Mouse (Mus musculus): ENCODE measurements at regions not wholly inside any gene's neighbourhood (a gene's known extent, or its start where the extent isn't known, plus 50 kb on each side); places are given as distances from the start of the nearest gene placed in this dataset.

DNA sequence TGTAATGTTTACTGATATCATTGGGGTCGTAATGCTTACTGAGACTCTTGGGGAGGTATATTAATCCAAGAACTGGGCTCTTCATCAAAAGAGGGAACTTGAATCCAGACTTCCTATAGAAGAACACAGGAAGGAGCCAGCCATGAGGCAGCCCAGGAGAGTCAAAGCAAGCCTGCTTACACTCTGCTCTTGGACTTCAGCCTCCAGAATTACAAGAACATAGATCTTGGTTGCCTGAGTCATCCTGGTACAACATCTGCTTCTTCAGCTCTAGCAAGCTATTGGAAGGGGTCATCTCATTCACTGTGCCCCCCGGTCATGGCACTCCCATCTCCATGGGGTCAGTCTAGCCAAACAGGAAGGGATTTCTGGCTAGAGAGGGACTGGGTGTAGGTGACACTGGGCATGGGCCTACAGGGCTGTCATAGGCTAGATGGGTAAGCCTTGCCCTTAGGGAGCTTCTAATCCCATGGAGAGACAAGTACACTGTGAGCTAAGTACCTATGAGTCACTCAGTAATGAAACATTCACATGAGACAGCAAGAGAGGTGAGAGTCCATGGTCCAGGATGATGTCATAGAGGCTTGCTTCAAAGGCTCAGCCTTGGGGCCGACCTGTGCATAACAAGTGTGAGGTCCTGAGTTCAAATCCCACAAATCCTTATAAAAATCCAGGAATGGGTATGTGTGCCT lies 217.1 kb downstream of the 4933412E24Rik start:
- Histone ChIP-seq H3K27ac (no peak overlapping the region), H3K9me3 (no peaks in the 10 kb centered on the region), H3K4me3 (no peak overlapping the region), H3K36me3 (replicated peaks) (no peaks in the 10 kb centered on the region), H3K4me1 (no peaks in the 10 kb centered on the region), H3K27me3 (ENCODE audit: poor library complexity, severe bottlenecking) (no peaks in the 10 kb centered on the region)
- WGBS = 88% methylated on average over 3 of the region's 3 CpGs
- no peak for DNase-seq (ENCODE audit: extremely low spot score, low spot score)

DNA sequence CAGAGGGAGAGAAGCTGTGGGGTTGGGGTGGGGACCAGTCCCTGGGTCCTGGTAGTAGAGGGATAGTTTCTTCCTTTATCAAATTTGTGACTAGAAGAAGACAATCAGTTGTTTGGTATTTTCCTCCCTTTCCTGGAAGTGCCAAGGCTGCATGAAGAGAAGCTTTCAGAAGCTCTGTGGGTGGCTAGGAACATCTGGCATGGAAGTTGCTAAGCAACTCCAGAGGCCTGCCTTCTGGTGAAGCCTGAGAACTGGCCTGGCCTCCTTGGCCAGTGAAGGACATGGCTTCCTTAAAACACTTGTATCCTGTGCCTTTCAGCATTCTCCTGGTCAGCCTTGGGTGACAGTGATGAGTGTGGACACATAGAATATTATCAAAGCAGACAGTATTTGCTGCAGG lies 217.9 kb downstream of the 4933412E24Rik start:
- Histone ChIP-seq H3K36me3 (replicated peaks) (no peaks in the 10 kb centered on the region), H3K27me3 (ENCODE audit: poor library complexity, severe bottlenecking) (no peaks in the 10 kb centered on the region), H3K4me1 (no peaks in the 10 kb centered on the region), H3K27ac (no peak overlapping the region), H3K4me3 (no peak overlapping the region), H3K9me3 (no peaks in the 10 kb centered on the region)
- DNase-seq (ENCODE audit: extremely low spot score, low spot score) = no peak

DNA sequence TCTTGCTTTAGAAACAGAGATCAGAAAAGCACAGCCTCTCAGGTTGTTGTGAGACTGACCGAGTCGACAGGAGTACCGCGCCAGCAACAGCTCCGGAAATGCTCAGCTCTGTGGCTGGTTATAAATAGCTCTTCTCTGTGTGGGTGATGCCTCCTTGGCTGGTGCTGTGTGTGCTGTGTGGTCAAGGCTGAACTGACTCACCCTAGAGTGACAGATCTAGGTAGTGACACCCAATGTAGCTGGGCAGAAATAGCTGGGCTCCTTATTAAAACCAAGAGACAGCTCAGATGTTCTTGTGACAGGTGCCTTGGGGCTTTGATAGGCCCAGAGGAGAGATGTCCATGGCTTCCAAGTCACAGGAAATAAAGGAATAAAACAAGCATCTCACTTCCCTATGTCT lies 220.7 kb downstream of the 4933412E24Rik start:
- Histone ChIP-seq H3K4me3 (no peak overlapping the region), H3K27ac (no peak overlapping the region), H3K9me3 (no peaks in the 10 kb centered on the region), H3K36me3 (replicated peaks) (no peaks in the 10 kb centered on the region), H3K27me3 (ENCODE audit: poor library complexity, severe bottlenecking) (no peaks in the 10 kb centered on the region), H3K4me1 (no peaks in the 10 kb centered on the region)
- WGBS = 96% methylated on average over 5 of the region's 5 CpGs
- DNase-seq (ENCODE audit: extremely low spot score, low spot score) = no peak

DNA sequence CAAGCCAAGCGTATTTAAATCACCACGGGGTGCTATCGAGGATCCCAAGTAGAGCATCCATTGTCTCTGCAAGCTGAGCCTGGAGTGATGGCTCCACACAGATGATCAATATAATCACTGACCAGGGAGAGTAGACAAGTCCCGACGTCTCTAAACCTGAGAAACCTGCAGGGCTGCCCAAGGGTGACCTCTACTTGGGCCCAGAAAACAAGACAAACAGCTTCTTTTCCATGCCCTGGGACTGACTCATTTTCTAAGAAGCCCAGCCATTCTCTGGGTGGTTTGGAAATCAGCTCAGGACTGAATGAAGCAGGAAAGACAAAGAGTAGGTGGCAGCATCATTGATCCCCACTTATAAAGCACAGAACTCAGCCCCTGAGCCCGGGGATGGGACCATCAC lies 221.5 kb downstream of the 4933412E24Rik start:
- DNase-seq (ENCODE audit: extremely low spot score, low spot score) = no peak

DNA sequence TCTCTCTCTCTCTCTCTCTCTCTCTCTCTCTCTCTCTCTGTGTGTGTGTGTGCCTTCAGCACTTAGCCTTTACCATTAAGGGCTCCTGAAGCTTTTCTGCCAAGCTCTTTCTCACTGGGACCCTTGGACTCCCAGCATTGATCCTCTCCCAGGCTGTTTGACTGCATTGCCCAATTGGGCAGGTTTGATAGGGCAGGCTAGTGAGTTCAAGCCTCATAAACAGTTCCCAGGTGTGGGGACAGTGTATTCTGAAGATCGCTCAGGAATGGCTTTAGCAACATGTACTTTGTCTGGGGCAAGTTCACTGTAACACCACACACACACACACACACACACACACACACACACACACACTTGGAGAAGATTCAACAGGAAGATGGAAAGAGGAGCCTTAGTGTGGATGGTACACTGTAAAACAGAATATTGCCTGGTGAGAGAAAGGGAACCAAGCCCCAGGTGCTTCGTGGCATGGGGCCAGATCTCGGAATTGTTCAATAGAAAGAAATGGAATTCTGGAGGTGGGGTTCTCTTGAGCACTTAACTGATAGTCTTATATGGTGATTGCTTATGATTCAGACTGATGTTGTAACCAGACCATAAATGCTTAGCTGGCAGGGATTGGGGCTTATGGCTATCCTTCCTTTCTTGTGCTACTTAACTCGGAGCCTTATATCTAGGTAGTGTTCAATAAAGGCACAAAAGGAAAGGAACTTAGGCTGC lies 229.5 kb downstream of the 4933412E24Rik start:
- Histone ChIP-seq H3K4me1 (peaks cover 34% of the 10 kb centered on the region), H3K27me3 (ENCODE audit: poor library complexity, severe bottlenecking) (peaks cover 4% of the 10 kb centered on the region; the same call in 1 of the 2 replicates), H3K9me3 (peaks cover 8% of the 10 kb centered on the region; the same call in 1 of the 2 replicates), H3K27ac (no peak overlapping the region), H3K4me3 (no peak overlapping the region), H3K36me3 (replicated peaks) (no peaks in the 10 kb centered on the region)
- DNase-seq (ENCODE audit: extremely low spot score, low spot score) = no peak
- WGBS = 81% methylated on average over 4 of the region's 4 CpGs

More for the DNA sequence above, 221.5 kb downstream of the 4933412E24Rik start:
- Histone ChIP-seq H3K4me3 (no peak overlapping the region), H3K27ac (no peak overlapping the region), H3K9me3 (no peaks in the 10 kb centered on the region), H3K36me3 (replicated peaks) (no peaks in the 10 kb centered on the region), H3K27me3 (ENCODE audit: poor library complexity, severe bottlenecking) (no peaks in the 10 kb centered on the region), H3K4me1 (no peaks in the 10 kb centered on the region)
- 87% methylated on average over 6 of the region's 6 CpGs for WGBS

DNA sequence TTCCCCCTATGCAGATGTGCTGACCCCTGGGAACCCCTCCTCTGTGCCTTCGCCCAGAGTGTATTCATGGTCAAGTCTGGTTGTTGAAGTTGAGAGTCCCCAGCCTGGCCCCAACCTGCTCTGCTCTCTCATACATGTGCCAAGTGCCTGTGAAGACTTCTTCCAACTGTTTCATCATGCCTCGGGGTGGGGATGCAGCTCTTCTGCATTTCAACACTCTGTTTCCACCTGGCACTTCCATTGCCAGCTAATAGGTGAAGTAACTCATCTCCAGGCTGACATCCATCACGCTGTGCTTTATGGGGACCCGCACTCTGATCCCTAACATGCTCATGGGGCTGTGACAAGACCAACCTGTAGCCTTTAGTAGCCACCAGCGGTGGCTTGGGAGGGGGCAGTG lies 230.4 kb downstream of the 4933412E24Rik start:
- peaks cover 34% of the 10 kb centered on the region for H3K4me1 ChIP-seq
- WGBS = 94% methylated on average over 5 of the region's 5 CpGs
- H3K9me3 ChIP-seq = peaks cover 8% of the 10 kb centered on the region; the same call in 1 of the 2 replicates
- DNase-seq (ENCODE audit: extremely low spot score, low spot score) = no peak
- H3K36me3 ChIP-seq (replicated peaks) = no peaks in the 10 kb centered on the region
- no peak overlapping the region for H3K4me3 ChIP-seq
- no peak overlapping the region for H3K27ac ChIP-seq
- H3K27me3 ChIP-seq (ENCODE audit: poor library complexity, severe bottlenecking) = peaks cover 4% of the 10 kb centered on the region; the same call in 1 of the 2 replicates

DNA sequence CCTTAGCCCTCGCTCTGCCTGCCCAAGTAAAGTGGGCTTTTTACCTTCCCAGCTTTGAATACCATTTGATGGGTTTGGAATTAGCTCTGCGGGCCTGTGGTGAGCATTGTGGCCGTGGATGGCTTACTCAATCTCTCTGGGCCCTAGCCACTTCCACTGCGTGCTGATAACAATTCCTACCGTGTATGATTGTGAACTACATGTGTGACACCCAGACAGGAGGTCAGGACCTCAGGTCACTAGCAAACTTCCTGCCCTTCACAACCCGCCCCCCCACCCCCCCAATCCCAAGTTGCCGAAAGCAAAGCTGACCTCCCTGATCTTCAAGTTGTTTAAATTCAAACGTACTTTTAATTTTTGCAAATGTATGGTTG lies 231.9 kb downstream of the 4933412E24Rik start:
- H3K4me1 ChIP-seq = peaks cover 34% of the 10 kb centered on the region
- peaks cover 8% of the 10 kb centered on the region; the same call in 1 of the 2 replicates for H3K9me3 ChIP-seq
- WGBS = 36% methylated on average over 8 of the region's 8 CpGs
- peaks cover 4% of the 10 kb centered on the region; the same call in 1 of the 2 replicates for H3K27me3 ChIP-seq (ENCODE audit: poor library complexity, severe bottlenecking)
- H3K27ac ChIP-seq = peak overlapping the region; percentile 59; the same call in 1 of the 2 replicates
- no peak overlapping the region for H3K4me3 ChIP-seq
- DNase-seq (ENCODE audit: extremely low spot score, low spot score) = no peak
- no peaks in the 10 kb centered on the region for H3K36me3 ChIP-seq (replicated peaks)

DNA sequence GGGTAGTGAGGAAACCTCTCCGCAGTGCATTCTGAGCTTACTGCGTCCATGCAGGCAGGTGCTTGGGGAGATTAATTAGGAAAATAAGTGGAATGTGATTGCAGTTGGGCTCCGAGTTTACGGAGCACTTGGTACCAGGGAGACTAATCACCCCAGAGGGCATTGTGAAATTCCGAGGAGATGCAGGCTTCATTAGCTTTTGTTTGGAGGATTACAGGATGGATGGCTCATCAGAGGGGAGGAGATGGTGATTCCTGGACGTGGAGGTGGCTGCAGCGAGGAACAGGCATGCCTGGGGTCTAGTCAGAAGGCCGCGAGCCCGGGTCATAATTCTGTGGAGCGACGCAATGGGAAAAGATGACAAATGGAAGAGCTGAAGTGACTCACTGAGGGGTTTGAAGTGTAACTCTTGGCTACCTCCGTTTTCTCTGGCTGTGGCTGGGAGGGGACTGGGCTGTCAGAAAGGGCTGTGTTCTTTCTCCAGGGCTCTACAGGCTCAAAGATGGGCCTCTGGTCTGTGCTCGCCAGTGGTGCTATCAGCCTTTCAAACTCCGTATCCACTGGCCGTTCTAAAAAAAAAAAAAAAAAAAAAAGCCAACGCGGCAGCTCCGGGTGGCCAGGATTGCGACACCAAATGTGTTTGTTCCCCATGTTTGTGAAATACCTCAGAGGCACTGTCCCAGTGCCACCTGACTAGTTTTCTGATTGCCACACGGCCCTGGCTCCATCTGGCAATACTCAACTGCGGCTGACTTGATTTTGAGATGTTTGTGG lies 232.4 kb downstream of the 4933412E24Rik start:
- Histone ChIP-seq H3K27me3 (ENCODE audit: poor library complexity, severe bottlenecking) (peaks cover 4% of the 10 kb centered on the region; the same call in 1 of the 2 replicates), H3K4me3 (peak overlapping the region; percentile 38), H3K36me3 (replicated peaks) (no peaks in the 10 kb centered on the region), H3K4me1 (peaks cover 34% of the 10 kb centered on the region), H3K27ac (peak overlapping the region; percentile 74), H3K9me3 (peaks cover 8% of the 10 kb centered on the region; the same call in 1 of the 2 replicates)
- WGBS = 8% methylated on average over 22 of the region's 22 CpGs
- DNase-seq (ENCODE audit: extremely low spot score, low spot score) = peak; percentile 44

DNA sequence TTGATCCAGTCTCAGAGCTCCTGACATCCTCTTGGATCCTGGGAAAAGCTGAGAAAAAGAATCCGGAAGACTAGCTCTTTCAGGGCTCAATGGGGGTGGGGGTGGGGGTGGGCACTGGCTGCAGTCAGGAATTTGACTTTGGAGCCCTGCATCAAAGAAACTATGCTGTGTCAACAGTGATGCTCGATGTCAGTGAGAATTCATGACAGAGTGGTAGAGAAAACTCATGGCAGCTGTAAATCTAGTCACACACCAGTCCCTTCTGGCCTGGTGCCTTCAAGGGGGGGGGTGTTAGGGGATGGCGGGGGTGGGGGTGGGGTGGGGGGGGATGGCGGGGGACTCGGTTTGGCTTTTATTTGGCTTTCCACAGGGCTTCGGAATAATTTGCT lies 233.0 kb downstream of the 4933412E24Rik start:
- peak overlapping the region; percentile 74 for H3K27ac ChIP-seq
- WGBS = 2% methylated on average over 6 of the region's 6 CpGs

DNA sequence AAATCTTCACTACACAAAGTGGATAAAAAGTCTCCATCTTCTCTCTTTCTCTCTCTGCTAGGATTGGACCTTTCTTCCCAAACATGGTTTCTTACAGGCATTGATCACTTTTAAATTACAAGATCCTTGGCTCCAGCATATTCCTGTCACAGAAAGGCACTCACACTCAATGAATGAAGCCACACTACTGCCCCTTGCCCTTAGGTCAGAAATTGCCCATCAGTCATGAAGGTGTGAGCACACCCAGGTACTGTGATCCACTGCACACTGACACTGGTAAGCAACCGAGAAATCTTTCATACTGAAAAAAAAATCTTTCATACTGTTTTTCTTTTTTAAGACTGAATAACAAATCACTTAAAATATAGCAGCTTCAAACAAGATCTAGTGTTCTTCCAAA lies 235.9 kb downstream of the 4933412E24Rik start:
- WGBS = 90% methylated on average over 1 of the region's 1 CpGs
- H3K36me3 ChIP-seq (replicated peaks) = no peaks in the 10 kb centered on the region
- no peak overlapping the region for H3K27ac ChIP-seq
- no peak for DNase-seq (ENCODE audit: extremely low spot score, low spot score)
- no peaks in the 10 kb centered on the region for H3K9me3 ChIP-seq
- peaks cover 33% of the 10 kb centered on the region for H3K4me1 ChIP-seq
- no peak overlapping the region for H3K4me3 ChIP-seq
- peaks cover 4% of the 10 kb centered on the region; the same call in 1 of the 2 replicates for H3K27me3 ChIP-seq (ENCODE audit: poor library complexity, severe bottlenecking)

More for the DNA sequence above, 233.0 kb downstream of the 4933412E24Rik start:
- peak overlapping the region; percentile 38 for H3K4me3 ChIP-seq
- peak; percentile 23 for DNase-seq (ENCODE audit: extremely low spot score, low spot score)
- peaks cover 4% of the 10 kb centered on the region; the same call in 1 of the 2 replicates for H3K27me3 ChIP-seq (ENCODE audit: poor library complexity, severe bottlenecking)
- peaks cover 34% of the 10 kb centered on the region for H3K4me1 ChIP-seq
- H3K36me3 ChIP-seq (replicated peaks) = no peaks in the 10 kb centered on the region
- H3K9me3 ChIP-seq = peaks cover 7% of the 10 kb centered on the region; the same call in 1 of the 2 replicates

DNA sequence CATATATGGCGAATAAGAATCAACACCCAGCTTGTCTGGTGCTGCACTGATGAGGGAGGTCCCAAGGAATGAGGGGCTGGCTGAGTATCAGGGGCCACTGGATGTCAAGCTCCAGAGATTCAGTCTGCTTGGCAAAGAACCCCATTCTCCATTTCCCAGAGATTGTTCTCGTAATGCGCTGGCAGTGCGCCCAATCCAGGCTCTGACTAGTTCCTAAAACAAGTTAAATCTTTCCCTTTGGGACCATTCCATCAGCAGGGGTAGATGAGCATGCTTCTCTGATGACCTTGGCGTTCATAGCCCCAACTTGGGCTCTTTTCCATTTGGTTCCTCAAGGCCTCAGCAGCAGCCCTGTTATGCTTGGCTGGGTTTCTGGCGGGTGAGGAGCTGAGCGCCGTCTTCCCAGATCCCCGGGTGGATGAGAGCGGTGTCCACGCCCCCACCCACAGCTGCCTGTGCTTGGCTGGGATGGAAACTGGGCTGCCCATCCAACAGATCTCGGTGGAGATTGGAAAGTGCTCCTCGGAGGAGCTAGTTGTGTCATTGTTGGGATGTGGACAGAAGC lies 239.0 kb downstream of the 4933412E24Rik start:
- H3K9me3 ChIP-seq = no peaks in the 10 kb centered on the region
- WGBS = 91% methylated on average over 13 of the region's 13 CpGs
- H3K27me3 ChIP-seq (ENCODE audit: poor library complexity, severe bottlenecking) = no peaks in the 10 kb centered on the region
- no peak overlapping the region for H3K27ac ChIP-seq
- H3K4me3 ChIP-seq = no peak overlapping the region
- H3K4me1 ChIP-seq = peaks cover 2% of the 10 kb centered on the region
- no peak for DNase-seq (ENCODE audit: extremely low spot score, low spot score)
- no peaks in the 10 kb centered on the region for H3K36me3 ChIP-seq (replicated peaks)

DNA sequence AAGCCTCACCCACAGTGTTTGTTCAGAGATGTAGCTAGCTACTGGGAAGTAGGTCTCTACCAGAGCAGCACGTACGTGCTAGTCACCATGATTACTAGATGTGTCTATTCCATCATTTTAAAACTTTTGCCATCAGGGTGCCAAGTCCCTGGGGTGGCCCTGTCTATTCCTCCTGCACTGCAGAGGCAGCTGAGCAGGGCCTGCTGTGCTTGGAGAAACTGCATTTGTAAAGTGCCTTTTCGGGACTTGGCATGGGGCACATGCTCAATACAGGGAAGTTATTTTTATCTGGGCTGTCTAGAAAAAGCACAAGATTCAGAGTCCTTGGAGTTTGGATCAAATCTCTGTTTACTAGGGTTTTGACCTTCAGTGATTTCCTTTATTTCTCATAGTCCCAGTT lies 240.6 kb downstream of the 4933412E24Rik start:
- DNase-seq (ENCODE audit: extremely low spot score, low spot score) = no peak
- 89% methylated on average over 3 of the region's 3 CpGs for WGBS
- no peak overlapping the region for H3K27ac ChIP-seq
- H3K9me3 ChIP-seq = peaks cover 6% of the 10 kb centered on the region
- H3K27me3 ChIP-seq (ENCODE audit: poor library complexity, severe bottlenecking) = no peaks in the 10 kb centered on the region
- no peak overlapping the region for H3K4me3 ChIP-seq
- H3K4me1 ChIP-seq = no peaks in the 10 kb centered on the region
- no peaks in the 10 kb centered on the region for H3K36me3 ChIP-seq (replicated peaks)

Measured in forebrain, embryonic 10.5 days (tissue).